Mouse (Mus musculus) retina, adult 2 months (tissue): ENCODE results near the gene Tsc22d3.
"Not testable (repeated sequence)": the region's sequence is repeated elsewhere in the genome, so short reads cannot be mapped to it uniquely, and the experiment has no call there.

Experiments
- DNase-seq: peaks from one replicate; pipeline ENCODE4 v3.0.0-alpha.2; 2012; ENCODE audit warnings: low read depth, low spot score

The Tsc22d3 gene

DNA sequence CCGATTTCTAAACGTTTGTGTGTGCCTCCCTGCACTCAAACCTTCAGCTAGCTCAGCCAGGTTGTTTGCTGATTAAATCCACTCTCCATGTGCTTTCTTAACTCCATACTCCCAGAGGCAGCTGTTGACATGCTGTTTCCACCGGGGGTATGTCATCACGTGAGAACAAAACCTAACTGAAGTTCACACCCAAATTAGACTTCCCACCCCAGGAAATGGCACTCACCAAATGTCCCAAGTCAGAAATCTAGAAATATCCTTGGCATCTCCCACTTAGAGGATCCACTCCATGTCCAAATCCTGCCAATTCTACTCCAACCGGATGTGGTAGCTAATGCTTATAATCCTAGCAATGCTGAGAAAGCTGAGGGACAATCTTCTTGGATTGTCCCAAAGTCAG is 100.2 kb downstream of the Tsc22d3 start:
- no peak for DNase-seq

DNA sequence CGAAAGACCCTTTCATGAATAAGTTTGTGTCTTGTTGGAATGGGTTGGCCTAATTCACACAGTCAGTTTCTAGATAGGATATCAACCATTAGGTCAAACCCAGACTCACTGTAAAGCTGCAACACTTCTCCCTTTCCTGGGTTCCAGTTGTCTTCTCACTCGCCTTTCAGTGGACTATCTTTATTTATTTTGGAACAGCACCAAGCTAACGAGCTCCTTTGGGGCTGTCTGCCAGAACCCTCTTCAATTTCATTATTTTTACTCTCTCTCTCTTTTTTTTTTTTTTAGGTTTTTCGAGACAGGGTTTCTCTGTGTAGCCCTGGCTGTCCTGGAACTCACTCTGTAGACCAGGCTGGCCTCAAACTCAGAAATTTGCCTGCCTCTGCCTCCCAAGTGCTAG is 102.0 kb downstream of the Tsc22d3 start:
- not testable (repeated sequence) for DNase-seq

DNA sequence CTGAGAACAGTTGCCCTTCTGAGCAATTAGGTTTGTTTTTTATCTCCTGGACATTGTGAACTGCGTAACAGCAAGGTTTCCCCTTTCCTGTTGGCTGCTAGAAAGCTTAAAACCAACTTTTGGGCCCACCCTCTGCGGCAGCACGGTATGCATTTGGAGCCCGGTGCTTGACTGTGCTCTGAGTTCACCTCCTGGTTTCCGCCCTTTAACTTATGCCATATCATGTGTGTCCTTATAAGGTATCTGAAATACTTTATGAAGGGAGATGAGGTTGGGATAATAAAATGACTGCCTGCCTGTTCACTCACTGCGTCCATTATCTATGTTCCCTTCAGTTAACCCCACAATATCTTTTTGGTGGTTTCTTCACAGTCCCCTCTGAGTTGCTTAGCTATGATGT is 106.3 kb downstream of the Tsc22d3 start:
- no peak for DNase-seq

DNA sequence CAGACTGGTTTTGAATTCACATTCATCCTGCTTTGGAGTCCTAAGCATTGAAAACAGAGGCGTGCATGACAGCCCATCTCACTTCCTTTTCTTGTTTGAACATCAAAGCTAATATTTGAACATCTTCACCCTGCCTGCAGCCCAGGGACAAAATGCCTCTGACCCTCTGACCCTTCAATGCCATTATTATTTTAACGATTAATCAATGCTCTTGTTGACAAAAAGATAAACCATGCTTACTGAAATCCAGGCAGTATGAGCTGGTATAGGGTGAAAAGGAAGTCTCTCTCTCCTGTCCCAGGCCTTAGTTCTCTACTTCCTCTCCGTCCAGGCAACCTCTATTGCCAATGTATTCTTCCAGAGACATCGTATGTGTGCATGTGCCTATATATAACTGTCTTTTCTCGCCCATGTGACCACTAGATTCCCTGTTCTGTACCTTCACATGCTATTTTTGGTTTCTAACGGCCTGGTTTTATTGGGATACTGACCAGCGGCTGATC is 106.9 kb downstream of the Tsc22d3 start:
- DNase-seq = no peak

DNA sequence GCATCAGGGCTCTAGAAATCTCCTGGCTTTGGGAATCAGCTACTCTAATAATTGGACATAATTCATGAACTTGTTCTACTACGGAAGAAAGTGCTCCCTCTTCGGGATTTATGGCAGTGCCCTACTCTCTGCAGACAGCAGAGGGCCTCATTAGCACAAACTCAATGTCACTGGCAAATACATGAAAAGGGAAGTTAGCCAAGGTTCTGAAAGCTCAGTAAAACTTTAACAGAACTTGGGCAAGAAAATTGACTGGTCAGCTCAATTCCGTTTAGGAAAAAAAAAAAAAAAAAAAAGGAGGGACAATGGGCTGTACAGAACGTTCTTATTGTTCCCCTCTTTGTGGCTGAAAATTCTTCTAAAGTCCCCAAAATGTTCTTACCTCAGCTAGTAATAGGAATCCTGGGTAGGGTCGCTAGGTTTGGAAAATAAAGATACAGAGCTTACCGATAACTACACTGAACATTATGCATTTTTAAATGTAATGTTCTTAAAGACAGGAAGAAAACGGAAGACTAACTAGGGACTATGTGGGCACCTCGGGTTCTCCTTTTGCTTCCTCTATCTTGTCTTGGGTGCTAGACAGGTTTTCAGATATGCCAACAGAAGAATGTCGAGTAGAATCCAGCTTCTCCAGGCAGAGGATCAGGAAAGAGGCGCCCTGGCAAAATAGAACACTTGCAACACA is 108.4 kb downstream of the Tsc22d3 start:
- peak; percentile 3 for DNase-seq

DNA sequence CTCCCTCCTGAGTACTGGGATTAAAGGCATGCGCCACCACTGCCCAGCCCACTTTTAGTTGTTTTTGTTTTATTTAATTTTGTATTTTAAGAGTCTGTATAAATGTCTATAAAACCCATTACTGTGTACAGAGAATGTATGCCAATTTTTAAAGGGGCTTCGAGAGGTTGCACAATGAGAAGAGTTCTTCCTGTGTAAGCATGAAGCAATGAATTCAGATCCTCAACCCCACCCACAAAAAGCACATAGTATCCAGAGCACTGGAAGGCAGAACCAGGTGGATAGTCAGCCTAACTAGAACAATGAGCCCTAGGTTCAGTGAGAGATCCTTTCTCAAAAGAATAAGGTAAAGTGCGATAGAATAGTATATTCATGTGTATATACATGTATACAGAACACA is 110.3 kb downstream of the Tsc22d3 start:
- no peak for DNase-seq
